Mouse (Mus musculus): ENCODE results near the gene Atp8b4. TPM values are rescaled to one million over a fixed set of nuclear protein-coding genes. Genes with fewer than 3 reads are reported as not detected.

Atp8b4 gene
- polyA plus RNA-seq, 1 experiment from 2014 or later, result 2.6 TPM

DNA sequence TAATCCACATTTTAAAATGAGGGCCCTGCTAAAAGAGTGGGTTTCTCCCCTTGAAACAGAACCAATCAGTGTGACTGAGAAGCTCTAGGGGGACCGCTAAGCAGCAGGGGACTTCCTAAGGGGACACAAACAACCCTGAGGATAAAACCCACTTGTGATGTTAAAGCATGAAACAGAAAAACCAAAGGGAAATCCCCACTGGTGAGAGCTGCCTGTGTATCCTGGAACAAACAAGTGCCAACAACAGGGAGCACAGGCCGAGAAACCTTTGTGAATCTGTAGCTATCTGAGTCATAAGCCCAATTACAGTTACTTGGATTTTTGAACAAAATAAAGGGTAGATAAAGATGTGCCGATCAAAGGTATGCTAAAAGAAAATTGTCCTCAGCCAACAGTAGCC is 168.7 kb downstream of the Atp8b4 start:
- Histone ChIP-seq H3K9ac (ENCODE audit: low read depth, low read length) (no peak overlapping the region), H3K4me1 (ENCODE audit: control insufficient read depth, insufficient read depth, low read length) (no peaks in the 10 kb centered on the region), H3K36me3 (ENCODE audit: control insufficient read depth, insufficient read depth, low read length) (no peaks in the 10 kb centered on the region), H3K4me3 (ENCODE audit: low read depth, low read length) (no peak overlapping the region), H3K9me3 (ENCODE audit: control insufficient read depth, low read length) (no peaks in the 10 kb centered on the region), H3K4me2 (ENCODE audit: low read depth, low read length) (no peak overlapping the region), H3K27me3 (replicated peaks; ENCODE audit: control insufficient read depth, insufficient read depth, low read length) (no peaks in the 10 kb centered on the region), H3K27ac (replicated peaks; ENCODE audit: low read depth, low read length) (no peak overlapping the region)
- ATAC-seq (ENCODE audit: low read depth), result no peak
- no peak for DNase-seq (ENCODE audit: low spot score)
- 82% methylated on average over 3 of the region's 3 CpGs for WGBS

- ATAC-seq (ENCODE audit: low read depth) (no peak), DNase-seq (ENCODE audit: low spot score) (peak; percentile 59)
- Histone ChIP-seq H3K4me2 (ENCODE audit: low read depth, low read length) (peak overlapping the region; percentile 39), H3K9me3 (ENCODE audit: control insufficient read depth, low read length) (no peaks in the 10 kb centered on the region), H3K27ac (replicated peaks; ENCODE audit: low read depth, low read length) (peak overlapping the region; percentile 67), H3K4me1 (ENCODE audit: control insufficient read depth, insufficient read depth, low read length) (no peaks in the 10 kb centered on the region), H3K27me3 (replicated peaks; ENCODE audit: control insufficient read depth, insufficient read depth, low read length) (no peaks in the 10 kb centered on the region), H3K36me3 (ENCODE audit: control insufficient read depth, insufficient read depth, low read length) (no peaks in the 10 kb centered on the region), H3K9ac (ENCODE audit: low read depth, low read length) (no peak overlapping the region), H3K4me3 (ENCODE audit: low read depth, low read length) (no peak overlapping the region)
- 58% methylated on average over 7 of the region's 7 CpGs for WGBS
Measured at GRCm38 (mm10) chr2:126323206-126323605, 177.3 kb downstream of the Atp8b4 start.

GRCm38 (mm10) chr2:126322631-126323031 is 177.8 kb downstream of the Atp8b4 start:
- no peaks in the 10 kb centered on the region for H3K27me3 ChIP-seq (replicated peaks; ENCODE audit: control insufficient read depth, insufficient read depth, low read length)
- H3K9ac ChIP-seq (ENCODE audit: low read depth, low read length), result no peak overlapping the region; the same call in 1 of the 2 replicates
- no peak overlapping the region for H3K4me3 ChIP-seq (ENCODE audit: low read depth, low read length)
- ATAC-seq (ENCODE audit: low read depth) (peak; percentile 74), DNase-seq (ENCODE audit: low spot score) (peak; percentile 91)
- H3K27ac ChIP-seq (replicated peaks; ENCODE audit: low read depth, low read length), result peak overlapping the region; percentile 67
- H3K4me1 ChIP-seq (ENCODE audit: control insufficient read depth, insufficient read depth, low read length), result no peaks in the 10 kb centered on the region
- peak overlapping the region; percentile 39 for H3K4me2 ChIP-seq (ENCODE audit: low read depth, low read length)
- H3K36me3 ChIP-seq (ENCODE audit: control insufficient read depth, insufficient read depth, low read length), result no peaks in the 10 kb centered on the region
- 50% methylated on average over 15 of the region's 15 CpGs for WGBS
- H3K9me3 ChIP-seq (ENCODE audit: control insufficient read depth, low read length), result no peaks in the 10 kb centered on the region

GRCm38 (mm10) chr2:126318071-126318470 is 182.4 kb downstream of the Atp8b4 start:
- H3K9ac ChIP-seq (ENCODE audit: low read depth, low read length), result no peak overlapping the region
- H3K4me1 ChIP-seq (ENCODE audit: control insufficient read depth, insufficient read depth, low read length), result no peaks in the 10 kb centered on the region
- H3K9me3 ChIP-seq (ENCODE audit: control insufficient read depth, low read length), result no peaks in the 10 kb centered on the region
- WGBS, result 71% methylated on average over 6 of the region's 6 CpGs
- H3K27ac ChIP-seq (replicated peaks; ENCODE audit: low read depth, low read length), result no peak overlapping the region
- no peak overlapping the region for H3K4me3 ChIP-seq (ENCODE audit: low read depth, low read length)
- ATAC-seq (ENCODE audit: low read depth) (no peak), DNase-seq (ENCODE audit: low spot score) (no peak)
- no peak overlapping the region for H3K4me2 ChIP-seq (ENCODE audit: low read depth, low read length)
- no peaks in the 10 kb centered on the region for H3K27me3 ChIP-seq (replicated peaks; ENCODE audit: control insufficient read depth, insufficient read depth, low read length)
- no peaks in the 10 kb centered on the region for H3K36me3 ChIP-seq (ENCODE audit: control insufficient read depth, insufficient read depth, low read length)

DNA sequence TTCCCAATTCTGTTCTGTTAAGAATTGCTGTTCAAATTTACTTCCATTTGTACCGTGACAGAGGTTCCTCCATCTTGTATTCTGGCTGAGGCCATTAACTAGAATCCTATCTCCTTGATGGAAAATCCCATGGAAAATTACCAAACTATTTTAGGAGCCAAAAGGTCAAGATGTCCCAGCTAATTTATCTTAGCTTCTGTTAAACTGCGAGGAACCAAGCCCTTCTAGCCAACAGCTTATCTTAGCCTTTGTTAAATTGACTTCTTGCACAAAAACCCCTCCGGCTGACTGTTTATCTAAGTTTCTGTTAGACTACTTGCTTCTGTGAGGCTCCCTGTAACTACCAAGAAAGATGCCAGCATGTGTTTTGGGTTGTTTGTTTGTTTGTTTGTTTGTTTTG is 183.5 kb downstream of the Atp8b4 start:
- 69% methylated on average over 3 of the region's 3 CpGs for WGBS
- DNase-seq (ENCODE audit: low spot score) (no peak), ATAC-seq (ENCODE audit: low read depth) (no peak)
- no peak overlapping the region for H3K4me3 ChIP-seq (ENCODE audit: low read depth, low read length)
- H3K27me3 ChIP-seq (replicated peaks; ENCODE audit: control insufficient read depth, insufficient read depth, low read length), result no peaks in the 10 kb centered on the region
- no peak overlapping the region for H3K9ac ChIP-seq (ENCODE audit: low read depth, low read length)
- no peak overlapping the region for H3K27ac ChIP-seq (replicated peaks; ENCODE audit: low read depth, low read length)
- H3K36me3 ChIP-seq (ENCODE audit: control insufficient read depth, insufficient read depth, low read length), result no peaks in the 10 kb centered on the region
- no peak overlapping the region for H3K4me2 ChIP-seq (ENCODE audit: low read depth, low read length)
- no peaks in the 10 kb centered on the region for H3K4me1 ChIP-seq (ENCODE audit: control insufficient read depth, insufficient read depth, low read length)
- H3K9me3 ChIP-seq (ENCODE audit: control insufficient read depth, low read length), result no peaks in the 10 kb centered on the region

DNA sequence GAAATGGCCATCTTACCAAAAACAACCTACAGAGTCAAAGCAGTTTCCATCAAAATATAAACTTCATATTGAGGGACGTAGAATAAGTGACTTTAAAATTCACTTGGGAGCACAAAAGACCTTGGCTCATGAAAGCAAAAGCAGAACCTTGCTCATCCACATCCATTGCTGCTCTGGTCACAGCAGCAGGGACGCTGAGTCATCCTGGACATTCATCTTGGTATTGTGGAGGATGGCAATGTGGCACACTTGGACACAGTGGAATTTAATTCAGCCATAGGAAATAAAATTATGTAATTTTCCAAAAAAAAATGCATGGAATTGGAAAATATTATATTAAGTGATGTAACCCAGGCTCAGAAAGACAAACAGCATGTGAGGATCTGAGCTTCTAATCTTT is 184.1 kb downstream of the Atp8b4 start:
- Histone ChIP-seq H3K9me3 (ENCODE audit: control insufficient read depth, low read length) (no peaks in the 10 kb centered on the region), H3K27ac (replicated peaks; ENCODE audit: low read depth, low read length) (no peak overlapping the region), H3K27me3 (replicated peaks; ENCODE audit: control insufficient read depth, insufficient read depth, low read length) (no peaks in the 10 kb centered on the region), H3K4me1 (ENCODE audit: control insufficient read depth, insufficient read depth, low read length) (no peaks in the 10 kb centered on the region), H3K9ac (ENCODE audit: low read depth, low read length) (no peak overlapping the region), H3K36me3 (ENCODE audit: control insufficient read depth, insufficient read depth, low read length) (no peaks in the 10 kb centered on the region), H3K4me2 (ENCODE audit: low read depth, low read length) (no peak overlapping the region), H3K4me3 (ENCODE audit: low read depth, low read length) (no peak overlapping the region)
- no peak for DNase-seq (ENCODE audit: low spot score)
- ATAC-seq (ENCODE audit: low read depth), result no peak
- WGBS, result 88% methylated on average over 2 of the region's 2 CpGs

DNA sequence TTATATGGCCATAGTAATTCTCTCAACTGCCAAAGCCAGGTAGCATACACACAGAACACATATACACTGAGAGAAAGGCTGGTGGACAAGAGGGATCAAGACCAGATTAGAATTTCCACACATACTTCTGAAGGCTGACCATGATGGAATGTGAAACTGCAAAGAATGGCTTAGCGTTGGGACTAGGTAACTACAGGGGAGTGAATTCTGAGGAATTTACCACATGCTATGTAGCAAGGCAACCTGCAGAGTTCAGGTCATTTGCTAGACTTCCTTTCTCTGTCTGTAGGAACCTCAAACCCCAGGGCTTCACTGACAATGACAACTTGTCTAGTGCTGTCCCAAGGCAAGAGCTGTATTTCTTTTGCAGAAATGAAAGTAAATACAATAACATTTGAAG is 189.4 kb downstream of the Atp8b4 start:
- DNase-seq (ENCODE audit: low spot score), result no peak
- Histone ChIP-seq H3K9ac (ENCODE audit: low read depth, low read length) (no peak overlapping the region), H3K27ac (replicated peaks; ENCODE audit: low read depth, low read length) (no peak overlapping the region), H3K4me3 (ENCODE audit: low read depth, low read length) (no peak overlapping the region), H3K4me1 (ENCODE audit: control insufficient read depth, insufficient read depth, low read length) (peaks cover 5% of the 10 kb centered on the region; the same call in 1 of the 2 replicates), H3K9me3 (ENCODE audit: control insufficient read depth, low read length) (no peaks in the 10 kb centered on the region), H3K27me3 (replicated peaks; ENCODE audit: control insufficient read depth, insufficient read depth, low read length) (no peaks in the 10 kb centered on the region), H3K36me3 (ENCODE audit: control insufficient read depth, insufficient read depth, low read length) (no peaks in the 10 kb centered on the region), H3K4me2 (ENCODE audit: low read depth, low read length) (no peak overlapping the region)
- 57% methylated on average over 1 of the region's 1 CpGs for WGBS
- no peak for ATAC-seq (ENCODE audit: low read depth)

GRCm38 (mm10) chr2:126309994-126310393 is 190.5 kb downstream of the Atp8b4 start:
- Histone ChIP-seq H3K4me1 (ENCODE audit: control insufficient read depth, insufficient read depth, low read length) (peaks cover 5% of the 10 kb centered on the region; the same call in 1 of the 2 replicates), H3K9me3 (ENCODE audit: control insufficient read depth, low read length) (no peaks in the 10 kb centered on the region), H3K27ac (replicated peaks; ENCODE audit: low read depth, low read length) (no peak overlapping the region), H3K27me3 (replicated peaks; ENCODE audit: control insufficient read depth, insufficient read depth, low read length) (no peaks in the 10 kb centered on the region), H3K4me2 (ENCODE audit: low read depth, low read length) (no peak overlapping the region), H3K9ac (ENCODE audit: low read depth, low read length) (no peak overlapping the region), H3K4me3 (ENCODE audit: low read depth, low read length) (no peak overlapping the region), H3K36me3 (ENCODE audit: control insufficient read depth, insufficient read depth, low read length) (no peaks in the 10 kb centered on the region)
- ATAC-seq (ENCODE audit: low read depth) (peak; percentile 71), DNase-seq (ENCODE audit: low spot score) (peak; percentile 77)
- 49% methylated on average over 4 of the region's 4 CpGs for WGBS

- DNase-seq (ENCODE audit: low spot score), result peak; percentile 32
- no peak overlapping the region for H3K27ac ChIP-seq (replicated peaks; ENCODE audit: low read depth, low read length)
Measured at GRCm38 (mm10) chr2:126304621-126305020, 195.9 kb downstream of the Atp8b4 start.

More at GRCm38 (mm10) chr2:126304621-126305020, 195.9 kb downstream of the Atp8b4 start:
- Histone ChIP-seq H3K36me3 (ENCODE audit: control insufficient read depth, insufficient read depth, low read length) (no peaks in the 10 kb centered on the region), H3K4me1 (ENCODE audit: control insufficient read depth, insufficient read depth, low read length) (peaks cover 8% of the 10 kb centered on the region; the same call in 1 of the 2 replicates), H3K9ac (ENCODE audit: low read depth, low read length) (no peak overlapping the region), H3K27me3 (replicated peaks; ENCODE audit: control insufficient read depth, insufficient read depth, low read length) (no peaks in the 10 kb centered on the region), H3K4me2 (ENCODE audit: low read depth, low read length) (no peak overlapping the region), H3K4me3 (ENCODE audit: low read depth, low read length) (no peak overlapping the region), H3K9me3 (ENCODE audit: control insufficient read depth, low read length) (no peaks in the 10 kb centered on the region)
- 38% methylated on average over 5 of the region's 5 CpGs for WGBS
- no peak for ATAC-seq (ENCODE audit: low read depth)

All from embryonic facial prominence, embryonic 14.5 days (tissue).